Mouse (Mus musculus): ENCODE results near the gene Pcsk6. TPM values are rescaled to one million over a fixed set of nuclear protein-coding genes. Genes with fewer than 3 reads are reported as not detected.

Gene Pcsk6
- total and polyA plus RNA-seq, 3 experiments = 0.05 TPM; not detected in 2

GRCm38 (mm10) chr7:65988709-65989108, 127.2 kb downstream of the Pcsk6 start:
- Histone ChIP-seq H3K27me3 (ENCODE audit: insufficient read depth, low read length) (peaks cover 2% of the 10 kb centered on the region; the same call in 1 of the 2 replicates), H3K4me1 (ENCODE audit: insufficient read depth, low read depth, low read length) (no peaks in the 10 kb centered on the region), H3K9me3 (replicated peaks) (no peaks in the 10 kb centered on the region), H3K36me3 (replicated peaks) (no peaks in the 10 kb centered on the region), H3K4me3 (ENCODE audit: low read depth, low read length) (no peak overlapping the region)
- ATAC-seq (ENCODE audit: extremely low read depth, insufficient number of reproducible peaks, low FRiP score, poor library complexity, severe bottlenecking) (no peak), DNase-seq (ENCODE audit: low spot score) (no peak)
- TF ChIP-seq CTCF (IDR thresholded peaks at IDR 0.05; ENCODE audit: low read depth, low read length) = no peak
- TF ChIP-seq POLR2AphosphoS5 (IDR thresholded peaks at IDR 0.05; ENCODE audit: insufficient replicate concordance, low read depth, low read length) = no peak
- TF ChIP-seq TAL1 (conservative IDR thresholded peaks at IDR 0.05; ENCODE audit: low read depth, low read length) = no peak
- TF ChIP-seq GATA2 (IDR thresholded peaks at IDR 0.05; ENCODE audit: borderline replicate concordance, low read depth, low read length) = no peak
- no peak for TF ChIP-seq GATA1 (IDR thresholded peaks at IDR 0.05; ENCODE audit: borderline replicate concordance, low read length)

GRCm38 (mm10) chr7:65992329-65992728, 130.8 kb downstream of the Pcsk6 start:
- Histone ChIP-seq H3K9me3 (replicated peaks) (no peaks in the 10 kb centered on the region), H3K27me3 (ENCODE audit: insufficient read depth, low read length) (peaks cover 2% of the 10 kb centered on the region; the same call in 1 of the 2 replicates), H3K36me3 (replicated peaks) (no peaks in the 10 kb centered on the region), H3K4me1 (ENCODE audit: insufficient read depth, low read depth, low read length) (no peaks in the 10 kb centered on the region), H3K4me3 (ENCODE audit: low read depth, low read length) (no peak overlapping the region)
- TF ChIP-seq CTCF (IDR thresholded peaks at IDR 0.05; ENCODE audit: low read depth, low read length) (no peak), POLR2AphosphoS5 (IDR thresholded peaks at IDR 0.05; ENCODE audit: insufficient replicate concordance, low read depth, low read length) (no peak), GATA1 (IDR thresholded peaks at IDR 0.05; ENCODE audit: borderline replicate concordance, low read length) (no peak), TAL1 (conservative IDR thresholded peaks at IDR 0.05; ENCODE audit: low read depth, low read length) (no peak), GATA2 (IDR thresholded peaks at IDR 0.05; ENCODE audit: borderline replicate concordance, low read depth, low read length) (no peak)
- no peak for DNase-seq (ENCODE audit: low spot score)
- ATAC-seq (ENCODE audit: extremely low read depth, insufficient number of reproducible peaks, low FRiP score, poor library complexity, severe bottlenecking) = no peak

- no peak overlapping the region for H3K4me3 ChIP-seq (ENCODE audit: low read depth, low read length)
- no peaks in the 10 kb centered on the region for H3K9me3 ChIP-seq (replicated peaks)
- TF ChIP-seq POLR2AphosphoS5 (IDR thresholded peaks at IDR 0.05; ENCODE audit: insufficient replicate concordance, low read depth, low read length) (no peak), GATA2 (IDR thresholded peaks at IDR 0.05; ENCODE audit: borderline replicate concordance, low read depth, low read length) (no peak), GATA1 (IDR thresholded peaks at IDR 0.05; ENCODE audit: borderline replicate concordance, low read length) (no peak), CTCF (IDR thresholded peaks at IDR 0.05; ENCODE audit: low read depth, low read length) (no peak), TAL1 (conservative IDR thresholded peaks at IDR 0.05; ENCODE audit: low read depth, low read length) (no peak)
- H3K36me3 ChIP-seq (replicated peaks) = no peaks in the 10 kb centered on the region
- ATAC-seq (ENCODE audit: extremely low read depth, insufficient number of reproducible peaks, low FRiP score, poor library complexity, severe bottlenecking) (no peak), DNase-seq (ENCODE audit: low spot score) (no peak)
- H3K4me1 ChIP-seq (ENCODE audit: insufficient read depth, low read depth, low read length) = no peaks in the 10 kb centered on the region
- H3K27me3 ChIP-seq (ENCODE audit: insufficient read depth, low read length) = peaks cover 2% of the 10 kb centered on the region; the same call in 1 of the 2 replicates
Observed at GRCm38 (mm10) chr7:65993410-65993809, 131.9 kb downstream of the Pcsk6 start.

GRCm38 (mm10) chr7:66001035-66001754, 139.7 kb downstream of the Pcsk6 start:
- TF ChIP-seq GATA1 (IDR thresholded peaks at IDR 0.05; ENCODE audit: borderline replicate concordance, low read length) = no peak
- no peak for TF ChIP-seq GATA2 (IDR thresholded peaks at IDR 0.05; ENCODE audit: borderline replicate concordance, low read depth, low read length)
- no peak for TF ChIP-seq TAL1 (conservative IDR thresholded peaks at IDR 0.05; ENCODE audit: low read depth, low read length)
- H3K27me3 ChIP-seq (ENCODE audit: insufficient read depth, low read length) = peaks cover 2% of the 10 kb centered on the region; the same call in 1 of the 2 replicates
- H3K9me3 ChIP-seq (replicated peaks) = no peaks in the 10 kb centered on the region
- H3K4me1 ChIP-seq (ENCODE audit: insufficient read depth, low read depth, low read length) = no peaks in the 10 kb centered on the region
- H3K4me3 ChIP-seq (ENCODE audit: low read depth, low read length) = no peak overlapping the region
- no peak for ATAC-seq (ENCODE audit: extremely low read depth, insufficient number of reproducible peaks, low FRiP score, poor library complexity, severe bottlenecking)
- no peaks in the 10 kb centered on the region for H3K36me3 ChIP-seq (replicated peaks)
- no peak for DNase-seq (ENCODE audit: low spot score)

GRCm38 (mm10) chr7:66001797-66002196, 140.3 kb downstream of the Pcsk6 start:
- TF ChIP-seq CTCF (IDR thresholded peaks at IDR 0.05; ENCODE audit: low read depth, low read length) (no peak), TAL1 (conservative IDR thresholded peaks at IDR 0.05; ENCODE audit: low read depth, low read length) (no peak), GATA1 (IDR thresholded peaks at IDR 0.05; ENCODE audit: borderline replicate concordance, low read length) (no peak)
- Histone ChIP-seq H3K4me3 (ENCODE audit: low read depth, low read length) (no peak overlapping the region), H3K36me3 (replicated peaks) (no peaks in the 10 kb centered on the region), H3K9me3 (replicated peaks) (no peaks in the 10 kb centered on the region), H3K4me1 (ENCODE audit: insufficient read depth, low read depth, low read length) (no peaks in the 10 kb centered on the region), H3K27me3 (ENCODE audit: insufficient read depth, low read length) (peaks cover 2% of the 10 kb centered on the region; the same call in 1 of the 2 replicates)
- no peak for DNase-seq (ENCODE audit: low spot score)
- ATAC-seq (ENCODE audit: extremely low read depth, insufficient number of reproducible peaks, low FRiP score, poor library complexity, severe bottlenecking) = no peak

GRCm38 (mm10) chr7:66003447-66003846, 141.9 kb downstream of the Pcsk6 start:
- Histone ChIP-seq H3K4me1 (ENCODE audit: insufficient read depth, low read depth, low read length) (no peaks in the 10 kb centered on the region), H3K36me3 (replicated peaks) (no peaks in the 10 kb centered on the region), H3K27me3 (ENCODE audit: insufficient read depth, low read length) (peaks cover 2% of the 10 kb centered on the region; the same call in 1 of the 2 replicates), H3K4me3 (ENCODE audit: low read depth, low read length) (no peak overlapping the region), H3K9me3 (replicated peaks) (no peaks in the 10 kb centered on the region)
- TF ChIP-seq TAL1 (conservative IDR thresholded peaks at IDR 0.05; ENCODE audit: low read depth, low read length) (no peak), POLR2AphosphoS5 (IDR thresholded peaks at IDR 0.05; ENCODE audit: insufficient replicate concordance, low read depth, low read length) (no peak), GATA2 (IDR thresholded peaks at IDR 0.05; ENCODE audit: borderline replicate concordance, low read depth, low read length) (no peak), CTCF (IDR thresholded peaks at IDR 0.05; ENCODE audit: low read depth, low read length) (no peak), GATA1 (IDR thresholded peaks at IDR 0.05; ENCODE audit: borderline replicate concordance, low read length) (no peak)
- no peak for DNase-seq (ENCODE audit: low spot score)
- no peak for ATAC-seq (ENCODE audit: extremely low read depth, insufficient number of reproducible peaks, low FRiP score, poor library complexity, severe bottlenecking)
